Mouse (Mus musculus): ENCODE measurements around the gene Tmie.

GRCm38 (mm10) chr9:110922759-110923158 lies 42.8 kb upstream of the Tmie start:
- TF ChIP-seq CTCF (IDR thresholded peaks at IDR 0.05; ENCODE audit: borderline replicate concordance, extremely low read depth, insufficient read depth, insufficient read length), result peak; percentile 93
- TF ChIP-seq POLR2A (IDR thresholded peaks at IDR 0.05; ENCODE audit: borderline replicate concordance, extremely low read depth, insufficient read depth, insufficient read length, poor library complexity, severe bottlenecking), result no peak
